Mouse (Mus musculus) heart, embryonic 12.5 days (tissue): ENCODE results near the gene Serpinh1. TPM values are rescaled to one million over a fixed set of nuclear protein-coding genes. Genes with fewer than 3 reads are reported as not detected.
A peak's percentile ranks its signal among the peaks of the same experiment; 100 is the strongest.

Experiments
- ATAC-seq: fragments of 200-750 bp; cut with Nextera tagmentation; 2 replicates; pipeline ENCODE4 v1.8.0; 2017; ENCODE audit warnings: moderate TSS enrichment, moderate library complexity; ENCODE audit not compliant: insufficient number of reproducible peaks, low FRiP score
- H3K27ac ChIP-seq: fragments of 300-500 bp; sonication (generic); 2 replicates; pipeline ENCODE4 v1.5.1; 2016; ENCODE audit warnings: mild to moderate bottlenecking, moderate library complexity; ENCODE audit not compliant: poor library complexity, severe bottlenecking
- H3K27me3 ChIP-seq: fragments of 300-500 bp; sonication (generic); replicated peaks from 2 replicates; pipeline ENCODE4 v1.6.1; 2016; ENCODE audit warnings: mild to moderate bottlenecking, moderate library complexity
- H3K36me3 ChIP-seq: fragments of 300-500 bp; sonication (generic); 2 replicates; pipeline ENCODE4 v1.6.1; 2016; ENCODE audit warnings: mild to moderate bottlenecking, moderate library complexity
- H3K4me1 ChIP-seq: fragments of 300-500 bp; sonication (generic); replicated peaks from 2 replicates; pipeline ENCODE4 v1.6.1; 2016; ENCODE audit warnings: mild to moderate bottlenecking
- H3K4me2 ChIP-seq: fragments of 300-500 bp; sonication (generic); 2 replicates; pipeline ENCODE4 v1.6.1; 2016; ENCODE audit warnings: mild to moderate bottlenecking, moderate library complexity
- H3K4me3 ChIP-seq: fragments of 300-500 bp; sonication (generic); 2 replicates; pipeline ENCODE4 v1.5.1; 2016; ENCODE audit warnings: mild to moderate bottlenecking
- H3K9ac ChIP-seq: fragments of 300-500 bp; sonication (generic); 2 replicates; pipeline ENCODE4 v1.6.1; 2016; ENCODE audit warnings: mild to moderate bottlenecking, moderate library complexity
- H3K9me3 ChIP-seq: fragments of 300-500 bp; sonication (generic); replicated peaks from 2 replicates; pipeline ENCODE4 v1.6.1; 2016; ENCODE audit warnings: mild to moderate bottlenecking, moderate library complexity
- WGBS: fragments of 180-500 bp; shearing (Covaris S2); methylation state at CpG from one replicate; pipeline ENCODE4 v1.1.7; 2016; 5-methylcytosine and 5-hydroxymethylcytosine counted together
- polyA plus RNA-seq: library from polyadenylated mRNA; unstranded; fragments of >200 nt; fragmentation: Nextera tagmentation; extraction: Ambion mirVana; gene quantifications from 2 replicates; pipeline ENCODE4 v1.2.1, GENCODE M21; 2016

The Serpinh1 gene
- polyA plus RNA-seq, 1 experiment from 2014 or later: 1,316 TPM

GRCm38 (mm10) chr7:99324810-99325209 lies 28.2 kb downstream of the Serpinh1 start:
- no peak for ATAC-seq
- Histone ChIP-seq H3K4me3 (no peak overlapping the region), H3K36me3 (no peaks in the 10 kb centered on the region), H3K9me3 (no peaks in the 10 kb centered on the region), H3K27ac (no peak overlapping the region), H3K4me2 (no peak overlapping the region), H3K27me3 (peaks cover 46% of the 10 kb centered on the region), H3K9ac (no peak overlapping the region), H3K4me1 (peaks cover 9% of the 10 kb centered on the region; the same call in 1 of the 2 replicates)
- 31% methylated on average over 10 of the region's 10 CpGs for WGBS

DNA sequence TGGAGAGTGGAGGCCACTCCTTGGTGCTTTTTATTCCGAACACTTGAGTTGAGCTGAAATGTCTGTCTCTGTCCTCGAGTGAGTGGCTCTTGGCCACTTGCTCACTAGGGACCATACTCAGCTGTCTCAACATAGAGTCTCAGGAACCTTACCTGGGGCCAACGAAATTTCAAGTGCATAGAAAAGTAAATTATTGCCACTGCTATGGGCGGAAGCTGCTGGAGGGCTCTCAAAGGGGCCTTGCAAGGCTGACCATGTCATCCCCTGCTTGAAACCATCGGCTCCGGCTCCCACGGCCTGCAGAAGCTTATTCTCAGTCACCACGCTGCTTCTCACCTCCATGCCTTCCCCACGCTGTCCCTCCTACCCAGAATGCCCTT lies 29.7 kb downstream of the Serpinh1 start:
- Histone ChIP-seq H3K9me3 (no peaks in the 10 kb centered on the region), H3K27me3 (peaks cover 48% of the 10 kb centered on the region), H3K36me3 (no peaks in the 10 kb centered on the region), H3K27ac (no peak overlapping the region), H3K9ac (no peak overlapping the region), H3K4me3 (no peak overlapping the region), H3K4me2 (no peak overlapping the region), H3K4me1 (peaks cover 18% of the 10 kb centered on the region)
- no peak for ATAC-seq
- 78% methylated on average over 9 of the region's 9 CpGs for WGBS

DNA sequence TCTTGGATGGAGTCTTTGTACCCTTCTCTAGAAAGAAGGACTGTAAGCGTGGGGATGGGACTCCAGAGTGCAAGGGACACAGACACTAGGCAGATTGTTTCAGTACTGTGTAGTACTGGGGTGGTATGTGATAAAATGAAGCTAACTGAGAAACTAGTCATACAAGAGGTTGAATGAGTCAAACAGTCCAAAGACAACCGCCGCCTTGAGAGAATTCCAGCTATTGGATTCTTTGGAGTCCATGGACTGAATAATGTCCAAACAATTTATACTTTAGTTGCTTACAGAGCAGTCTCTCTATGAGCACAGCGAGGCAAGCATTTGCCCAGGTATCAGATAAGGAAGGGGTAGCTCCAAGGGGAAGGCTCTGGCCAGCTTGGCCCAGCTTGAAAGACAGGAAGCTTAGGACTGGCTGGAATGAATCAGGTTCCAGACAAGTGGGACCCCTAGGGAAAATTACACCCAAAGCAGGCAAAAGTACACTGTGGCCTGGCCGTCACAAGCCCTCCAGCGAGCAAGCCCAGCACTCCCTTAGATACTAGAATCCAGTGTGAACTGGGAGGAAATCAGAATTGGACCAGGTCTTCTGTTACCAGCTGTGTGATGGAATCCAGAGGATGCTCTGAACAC lies 30.2 kb downstream of the Serpinh1 start:
- no peak for ATAC-seq
- Histone ChIP-seq H3K36me3 (no peaks in the 10 kb centered on the region), H3K27ac (no peak overlapping the region), H3K4me3 (no peak overlapping the region), H3K4me2 (no peak overlapping the region), H3K9me3 (no peaks in the 10 kb centered on the region), H3K4me1 (peaks cover 18% of the 10 kb centered on the region), H3K9ac (no peak overlapping the region), H3K27me3 (peaks cover 48% of the 10 kb centered on the region)
- WGBS: 76% methylated on average over 6 of the region's 6 CpGs

GRCm38 (mm10) chr7:99320524-99320923 lies 32.5 kb downstream of the Serpinh1 start:
- no peak overlapping the region for H3K4me2 ChIP-seq
- no peak overlapping the region for H3K9ac ChIP-seq
- H3K4me3 ChIP-seq: no peak overlapping the region
- H3K9me3 ChIP-seq: no peaks in the 10 kb centered on the region
- no peak for ATAC-seq
- H3K27me3 ChIP-seq: peaks cover 26% of the 10 kb centered on the region
- H3K27ac ChIP-seq: no peak overlapping the region
- 43% methylated on average over 14 of the region's 14 CpGs for WGBS
- H3K4me1 ChIP-seq: peaks cover 18% of the 10 kb centered on the region
- H3K36me3 ChIP-seq: no peaks in the 10 kb centered on the region

GRCm38 (mm10) chr7:99317475-99317874 lies 35.6 kb downstream of the Serpinh1 start:
- peaks cover 18% of the 10 kb centered on the region for H3K27me3 ChIP-seq
- no peaks in the 10 kb centered on the region for H3K9me3 ChIP-seq
- H3K27ac ChIP-seq: no peak overlapping the region
- no peak overlapping the region for H3K4me3 ChIP-seq
- WGBS: 81% methylated on average over 7 of the region's 7 CpGs
- H3K36me3 ChIP-seq: no peaks in the 10 kb centered on the region
- no peak for ATAC-seq
- peaks cover 19% of the 10 kb centered on the region for H3K4me1 ChIP-seq
- H3K4me2 ChIP-seq: no peak overlapping the region
- H3K9ac ChIP-seq: no peak overlapping the region

GRCm38 (mm10) chr7:99316207-99316606 lies 36.8 kb downstream of the Serpinh1 start:
- H3K4me2 ChIP-seq: no peak overlapping the region
- 65% methylated on average over 7 of the region's 7 CpGs for WGBS

DNA sequence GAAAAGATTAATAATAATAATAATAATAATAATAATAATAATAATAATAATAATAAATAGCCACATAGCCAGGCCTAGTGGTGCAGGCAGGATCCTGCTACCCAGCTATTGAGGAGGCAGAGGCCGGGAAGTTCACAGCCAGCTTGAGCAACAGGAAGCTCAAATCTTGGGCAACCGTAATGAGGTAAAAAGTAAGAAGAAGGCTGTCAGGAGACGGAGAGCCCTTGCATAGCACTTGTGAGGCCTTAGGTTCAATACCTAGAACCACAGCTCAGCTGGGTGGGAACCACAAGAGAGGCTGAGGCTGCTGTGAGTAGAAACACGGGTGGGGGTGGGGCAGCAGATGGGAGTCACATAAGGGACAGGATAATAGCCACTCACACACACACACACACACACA lies 38.5 kb downstream of the Serpinh1 start:
- Histone ChIP-seq H3K9ac (no peak overlapping the region), H3K27ac (no peak overlapping the region), H3K36me3 (no peaks in the 10 kb centered on the region), H3K4me3 (no peak overlapping the region), H3K4me1 (peaks cover 20% of the 10 kb centered on the region), H3K27me3 (0 out of 2 replicates have a peak, but pooled peaks cover 5% of the 10 kb centered on the region), H3K4me2 (no peak overlapping the region), H3K9me3 (no peaks in the 10 kb centered on the region)
- 72% methylated on average over 4 of the region's 4 CpGs for WGBS
- ATAC-seq: no peak

More at GRCm38 (mm10) chr7:99316207-99316606, 36.8 kb downstream of the Serpinh1 start:
- H3K27me3 ChIP-seq: peaks cover 12% of the 10 kb centered on the region
- H3K36me3 ChIP-seq: no peaks in the 10 kb centered on the region
- H3K4me3 ChIP-seq: no peak overlapping the region
- no peak overlapping the region for H3K9ac ChIP-seq
- no peak overlapping the region for H3K27ac ChIP-seq
- no peaks in the 10 kb centered on the region for H3K9me3 ChIP-seq
- H3K4me1 ChIP-seq: peaks cover 27% of the 10 kb centered on the region
- ATAC-seq: no peak

DNA sequence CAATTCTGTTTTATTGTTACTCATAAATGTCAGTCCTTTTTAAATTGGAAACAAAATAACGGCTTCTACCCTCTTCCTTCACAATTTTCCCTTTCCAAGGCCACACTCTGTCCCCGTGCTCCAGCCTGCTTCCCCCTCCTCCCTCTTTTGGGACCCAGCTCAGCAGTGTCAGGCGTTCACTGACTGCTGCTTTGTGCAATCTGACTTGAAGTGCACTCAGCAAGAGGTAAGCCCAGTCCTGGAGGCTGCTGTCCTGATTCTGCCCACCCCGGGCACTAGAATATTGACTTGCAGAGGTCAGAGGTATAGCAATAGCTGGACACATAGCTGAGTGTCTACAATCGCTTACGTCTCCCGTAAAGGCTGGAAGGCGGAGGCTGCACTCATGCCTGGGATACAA lies 39.8 kb downstream of the Serpinh1 start:
- H3K9ac ChIP-seq: no peak overlapping the region
- H3K27me3 ChIP-seq: 0 out of 2 replicates have a peak, but pooled peaks cover 2% of the 10 kb centered on the region
- 75% methylated on average over 8 of the region's 8 CpGs for WGBS
- H3K4me3 ChIP-seq: no peak overlapping the region
- no peak for ATAC-seq
- H3K36me3 ChIP-seq: no peaks in the 10 kb centered on the region
- H3K27ac ChIP-seq: no peak overlapping the region
- H3K9me3 ChIP-seq: no peaks in the 10 kb centered on the region
- no peak overlapping the region for H3K4me2 ChIP-seq
- H3K4me1 ChIP-seq: peaks cover 15% of the 10 kb centered on the region

- Histone ChIP-seq H3K27ac (no peak overlapping the region), H3K9ac (no peak overlapping the region), H3K4me3 (no peak overlapping the region), H3K27me3 (no peaks in the 10 kb centered on the region), H3K36me3 (no peaks in the 10 kb centered on the region), H3K9me3 (no peaks in the 10 kb centered on the region), H3K4me1 (peaks cover 18% of the 10 kb centered on the region), H3K4me2 (no peak overlapping the region)
- WGBS: 59% methylated on average over 8 of the region's 8 CpGs
- no peak for ATAC-seq
These were observed 40.3 kb downstream of the Serpinh1 start for GRCm38 (mm10) chr7:99312671-99313143.

- 40% methylated on average over 4 of the region's 4 CpGs for WGBS
- H3K4me2 ChIP-seq: no peak overlapping the region
- no peak for ATAC-seq
These were observed 41.0 kb downstream of the Serpinh1 start for GRCm38 (mm10) chr7:99312058-99312457.

DNA sequence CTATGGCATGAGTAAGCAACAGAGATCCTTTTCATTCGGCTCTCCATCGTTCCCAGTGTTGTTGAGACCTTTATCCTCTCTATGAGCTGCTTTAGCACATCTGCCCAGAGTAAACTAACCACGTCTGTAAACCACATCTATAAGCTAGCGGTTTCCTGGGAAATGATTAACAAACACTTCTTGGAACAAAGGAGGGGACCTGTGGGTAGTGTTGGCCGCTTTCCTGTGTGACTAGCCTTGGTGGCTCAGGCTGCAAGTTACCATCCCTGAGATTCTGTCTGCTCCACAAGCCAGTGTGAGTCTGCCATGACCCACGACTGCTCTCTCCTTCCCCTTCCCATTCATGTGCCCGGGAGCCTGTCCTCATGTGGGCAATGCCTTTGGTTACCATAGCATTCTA lies 41.6 kb downstream of the Serpinh1 start:
- 70% methylated on average over 7 of the region's 7 CpGs for WGBS
- Histone ChIP-seq H3K4me2 (no peak overlapping the region), H3K27me3 (no peaks in the 10 kb centered on the region), H3K4me1 (peaks cover 30% of the 10 kb centered on the region), H3K27ac (no peak overlapping the region), H3K9me3 (no peaks in the 10 kb centered on the region), H3K9ac (no peak overlapping the region), H3K4me3 (no peak overlapping the region), H3K36me3 (no peaks in the 10 kb centered on the region)
- no peak for ATAC-seq

More at GRCm38 (mm10) chr7:99312058-99312457, 41.0 kb downstream of the Serpinh1 start:
- Histone ChIP-seq H3K9me3 (no peaks in the 10 kb centered on the region), H3K4me3 (no peak overlapping the region), H3K9ac (no peak overlapping the region), H3K27ac (no peak overlapping the region), H3K4me1 (peaks cover 24% of the 10 kb centered on the region), H3K36me3 (no peaks in the 10 kb centered on the region), H3K27me3 (no peaks in the 10 kb centered on the region)

DNA sequence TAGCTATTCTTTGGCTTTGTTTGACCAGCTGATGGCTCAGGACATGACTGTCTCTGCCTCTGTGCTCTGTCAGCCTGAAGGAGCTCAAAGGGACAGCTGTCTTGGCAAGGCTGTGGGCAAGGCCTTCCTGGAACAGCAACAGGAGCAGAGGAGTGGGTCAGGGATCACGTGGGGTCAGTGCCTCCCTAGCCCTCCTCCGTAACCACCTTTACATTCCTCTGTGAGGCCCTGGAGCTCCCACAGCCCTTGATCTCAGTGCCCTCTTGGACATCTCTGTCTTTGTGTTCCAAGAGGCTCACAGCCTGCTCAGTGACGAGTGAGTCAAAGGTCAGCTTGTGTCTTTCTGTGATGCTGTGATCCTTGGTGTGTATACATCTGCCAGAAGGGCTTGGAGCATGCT lies 46.4 kb downstream of the Serpinh1 start:
- Histone ChIP-seq H3K4me2 (no peak overlapping the region), H3K4me1 (peaks cover 41% of the 10 kb centered on the region), H3K36me3 (no peaks in the 10 kb centered on the region), H3K27ac (0 out of 2 replicates have a peak overlapping the region, but pooled peaks have one; percentile 8), H3K4me3 (no peak overlapping the region), H3K27me3 (no peaks in the 10 kb centered on the region), H3K9ac (no peak overlapping the region), H3K9me3 (no peaks in the 10 kb centered on the region)
- 0 out of 2 replicates have a peak, but pooled peaks have one; percentile 16 for ATAC-seq
- WGBS: 42% methylated on average over 3 of the region's 3 CpGs
